Mouse (Mus musculus) thymus, adult 2 months (tissue): ENCODE data around the gene Ank3.

Source experiments
- CTCF ChIP-seq: fragments of 200-500 bp; IDR thresholded peaks from 2 replicates; pipeline ENCODE4 v1.5.1; 2012; ENCODE audit warnings: mild to moderate bottlenecking, control low read depth, low read length, moderate library complexity, borderline replicate concordance; ENCODE audit not compliant: control insufficient read depth, poor library complexity, insufficient read depth; ENCODE audit errors: extremely low read depth
- POLR2A ChIP-seq: fragments of 200-500 bp; IDR thresholded peaks from 2 replicates; pipeline ENCODE4 v1.6.1; 2012; ENCODE audit warnings: mild to moderate bottlenecking, low read length, control low read depth, moderate library complexity; ENCODE audit not compliant: control insufficient read depth, poor library complexity, insufficient read depth; ENCODE audit errors: extremely low read depth

- no peak for TF ChIP-seq POLR2A
- no peak for TF ChIP-seq CTCF
These were observed 32.5 kb downstream of the Ank3 start for GRCm38 (mm10) chr10:69431101-69431500.
